Mouse (Mus musculus) forebrain, embryonic 11.5 days (tissue): Measurements from ENCODE around the gene Mbtps1. TPM values are rescaled to one million over a fixed set of nuclear protein-coding genes. Genes with fewer than 3 reads are reported as not detected.

Source experiments
- ATAC-seq: fragments of 200-750 bp; cut with Nextera tagmentation; replicated peaks from 2 replicates; pipeline ENCODE4 v1.8.0; 2017; ENCODE audit warnings: moderate TSS enrichment; ENCODE audit not compliant: low FRiP score
- DNase-seq: peaks from one replicate; pipeline ENCODE4 v3.0.0-alpha.2; 2017; ENCODE audit warnings: low spot score
- H3K27ac ChIP-seq: fragments of 300-500 bp; sonication (generic); 2 replicates; pipeline ENCODE4 v1.5.1; 2014; ENCODE audit warnings: low read depth, low read length
- H3K27me3 ChIP-seq: fragments of 300-500 bp; sonication (generic); 2 replicates; pipeline ENCODE4 v1.6.1; 2014; ENCODE audit warnings: mild to moderate bottlenecking, low read length, mixed read lengths; ENCODE audit not compliant: control insufficient read depth, insufficient read depth
- H3K36me3 ChIP-seq: fragments of 300-500 bp; sonication (generic); 2 replicates; pipeline ENCODE4 v1.6.1; 2014; ENCODE audit warnings: mild to moderate bottlenecking, low read length, moderate library complexity, mixed read lengths; ENCODE audit not compliant: control insufficient read depth, insufficient read depth
- H3K4me1 ChIP-seq: fragments of 300-500 bp; sonication (generic); replicated peaks from 2 replicates; pipeline ENCODE4 v1.6.1; 2014; ENCODE audit warnings: low read length, mixed read lengths; ENCODE audit not compliant: control insufficient read depth, insufficient read depth
- H3K4me2 ChIP-seq: fragments of 300-500 bp; sonication (generic); 2 replicates; pipeline ENCODE4 v1.6.1; 2014; ENCODE audit warnings: low read depth, mild to moderate bottlenecking, low read length, moderate library complexity, mixed read lengths; ENCODE audit not compliant: severe bottlenecking
- H3K4me3 ChIP-seq: fragments of 300-500 bp; sonication (generic); 2 replicates; pipeline ENCODE4 v1.5.1; 2014; ENCODE audit warnings: low read depth, low read length
- H3K9ac ChIP-seq: fragments of 300-500 bp; sonication (generic); 2 replicates; pipeline ENCODE4 v1.6.1; 2014; ENCODE audit warnings: low read length
- H3K9me3 ChIP-seq: fragments of 300-500 bp; sonication (generic); 2 replicates; pipeline ENCODE4 v1.6.1; 2016; ENCODE audit warnings: low read length, mixed read lengths; ENCODE audit not compliant: control insufficient read depth
- WGBS: fragments of 180-500 bp; shearing (Covaris S2); extraction: QIAGEN DNeasy Blood & Tissue Kit; methylation state at CpG from one replicate; pipeline ENCODE4 v1.1.7; 2014; 5-methylcytosine and 5-hydroxymethylcytosine counted together
- polyA plus RNA-seq: library from polyadenylated mRNA; unstranded; fragments of >200 nt; fragmentation: Nextera tagmentation; extraction: Ambion mirVana; gene quantifications from 2 replicates; pipeline ENCODE4 v1.2.1, GENCODE M21; 2014

The Mbtps1 gene
- polyA plus RNA-seq, 1 experiment from 2014 or later: 98.0 TPM

GRCm38 (mm10) chr8:119588321-119588720, 29.8 kb upstream of the Mbtps1 start:
- WGBS: 76% methylated on average over 4 of the region's 4 CpGs
- Histone ChIP-seq H3K36me3 (no peaks in the 10 kb centered on the region), H3K9me3 (no peaks in the 10 kb centered on the region), H3K4me3 (no peak overlapping the region), H3K4me1 (no peaks in the 10 kb centered on the region), H3K27me3 (no peaks in the 10 kb centered on the region), H3K9ac (no peak overlapping the region), H3K4me2 (no peak overlapping the region), H3K27ac (no peak overlapping the region)
- ATAC-seq: no peak
- DNase-seq: no peak

DNA sequence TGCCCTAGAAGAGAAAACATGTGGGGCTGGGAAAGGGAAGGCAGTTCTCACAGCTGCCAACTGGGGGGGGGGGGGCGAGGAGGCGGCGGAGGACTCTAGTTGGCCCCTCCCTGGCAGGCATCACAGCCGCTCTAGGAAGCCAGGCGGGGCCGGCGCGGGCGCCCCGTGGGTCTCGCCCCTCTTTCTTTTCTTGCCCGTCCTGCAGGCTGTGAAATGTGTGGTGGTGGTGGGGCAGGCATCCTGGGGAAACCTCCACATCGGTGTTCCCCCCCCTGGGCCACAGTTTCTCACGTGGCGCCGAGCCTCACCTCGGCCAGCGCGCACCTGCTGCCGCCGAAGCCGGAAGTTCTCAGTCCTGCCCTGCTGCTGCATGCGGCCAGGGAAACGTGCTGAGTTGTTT, 27.4 kb upstream of the Mbtps1 start:
- H3K27me3 ChIP-seq: no peaks in the 10 kb centered on the region
- H3K36me3 ChIP-seq: no peaks in the 10 kb centered on the region
- no peaks in the 10 kb centered on the region for H3K9me3 ChIP-seq
- no peak overlapping the region for H3K27ac ChIP-seq
- peak overlapping the region; percentile 22 for H3K4me3 ChIP-seq
- peak overlapping the region; percentile 32; the same call in 1 of the 2 replicates for H3K9ac ChIP-seq
- H3K4me1 ChIP-seq: no peaks in the 10 kb centered on the region
- peak overlapping the region; percentile 42 for H3K4me2 ChIP-seq
- DNase-seq (no peak), ATAC-seq (no peak)
- WGBS: 28% methylated on average over 24 of the region's 24 CpGs

- no peak overlapping the region for H3K27ac ChIP-seq
- WGBS: 86% methylated on average over 5 of the region's 5 CpGs
- DNase-seq (no peak), ATAC-seq (no peak)
- no peak overlapping the region for H3K4me3 ChIP-seq
- no peak overlapping the region for H3K4me2 ChIP-seq
- no peaks in the 10 kb centered on the region for H3K4me1 ChIP-seq
- no peaks in the 10 kb centered on the region for H3K9me3 ChIP-seq
- no peak overlapping the region for H3K9ac ChIP-seq
- H3K27me3 ChIP-seq: no peaks in the 10 kb centered on the region; the same call in 1 of the 2 replicates
- H3K36me3 ChIP-seq: no peaks in the 10 kb centered on the region
Measured at GRCm38 (mm10) chr8:119580441-119581161, 22.1 kb upstream of the Mbtps1 start.

DNA sequence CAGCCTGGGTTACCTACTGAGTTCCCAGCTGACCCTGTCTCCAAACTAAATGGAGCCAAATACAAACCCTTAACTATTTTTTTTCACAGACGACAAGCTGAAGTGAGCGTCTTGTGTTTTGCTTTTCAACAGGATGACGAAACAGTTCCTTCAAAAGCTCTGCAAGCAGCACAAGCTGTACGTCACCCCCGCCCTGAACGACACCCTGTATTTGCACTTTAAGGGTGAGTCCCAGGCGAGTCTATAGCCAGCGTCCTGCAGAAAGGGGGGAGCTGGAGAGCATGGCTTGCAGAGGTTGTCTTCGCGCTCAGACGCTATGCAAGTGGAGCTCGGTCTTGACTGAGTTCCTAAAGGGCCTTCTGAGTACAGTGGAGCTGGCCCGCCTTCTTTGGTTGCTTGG, 20.6 kb upstream of the Mbtps1 start:
- WGBS: 44% methylated on average over 13 of the region's 13 CpGs
- Histone ChIP-seq H3K36me3 (no peaks in the 10 kb centered on the region), H3K27me3 (no peaks in the 10 kb centered on the region; the same call in 1 of the 2 replicates), H3K4me1 (no peaks in the 10 kb centered on the region), H3K4me2 (no peak overlapping the region), H3K4me3 (no peak overlapping the region), H3K9ac (no peak overlapping the region), H3K9me3 (no peaks in the 10 kb centered on the region), H3K27ac (no peak overlapping the region)
- ATAC-seq (no peak), DNase-seq (no peak)

DNA sequence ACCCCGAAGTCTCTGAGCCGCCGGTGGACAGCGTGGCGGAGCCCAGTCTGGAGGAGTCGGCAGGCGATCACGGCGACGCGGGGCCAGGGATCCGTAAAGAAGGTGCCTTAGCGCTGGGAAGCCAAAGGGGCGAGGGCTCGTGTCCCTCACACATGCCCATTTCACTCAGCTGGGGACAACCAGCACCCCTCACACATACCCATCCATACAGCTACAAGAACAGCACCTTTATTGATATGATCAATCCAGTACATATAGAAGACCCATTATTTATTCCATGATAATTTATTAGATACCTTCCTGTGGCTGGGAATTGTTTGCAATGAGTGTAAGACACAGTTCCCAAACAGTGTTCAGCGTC, 16.8 kb upstream of the Mbtps1 start:
- H3K4me1 ChIP-seq: peaks cover 3% of the 10 kb centered on the region; the same call in 1 of the 2 replicates
- WGBS: 3% methylated on average over 16 of the region's 16 CpGs
- H3K27ac ChIP-seq: no peak overlapping the region
- H3K36me3 ChIP-seq: no peaks in the 10 kb centered on the region
- no peaks in the 10 kb centered on the region; the same call in 1 of the 2 replicates for H3K27me3 ChIP-seq
- H3K9ac ChIP-seq: peak overlapping the region; percentile 79
- peak overlapping the region; percentile 84 for H3K4me3 ChIP-seq
- peak overlapping the region; percentile 96 for H3K4me2 ChIP-seq
- DNase-seq (no peak), ATAC-seq (peak; percentile 53; the same call in 1 of the 2 replicates)
- H3K9me3 ChIP-seq: no peaks in the 10 kb centered on the region

GRCm38 (mm10) chr8:119574437-119575365, 16.2 kb upstream of the Mbtps1 start, which contains the start of the genes Hsdl1 and Dnaaf1:
Hsdl1 (minus strand) TSS chr8:119575183.
Dnaaf1 (plus strand) TSS chr8:119575235.
- WGBS: under 1% methylated on average over 92 of the region's 97 CpGs
- DNase-seq: peak; percentile 97
- Histone ChIP-seq H3K27ac (peak within 1 kb of the TSS; percentile 66; the same call in 1 of the 2 replicates), H3K4me3 (peak within 1 kb of the TSS; percentile 84), H3K4me2 (peak within 1 kb of the TSS; percentile 96), H3K9me3 (no peaks in the 10 kb centered on the region), H3K36me3 (no peaks in the 10 kb centered on the region), H3K4me1 (peaks cover 3% of the 10 kb centered on the region; the same call in 1 of the 2 replicates), H3K9ac (peak within 1 kb of the TSS; percentile 79), H3K27me3 (no peaks in the 10 kb centered on the region; the same call in 1 of the 2 replicates)
- peak; percentile 87 for ATAC-seq

DNA sequence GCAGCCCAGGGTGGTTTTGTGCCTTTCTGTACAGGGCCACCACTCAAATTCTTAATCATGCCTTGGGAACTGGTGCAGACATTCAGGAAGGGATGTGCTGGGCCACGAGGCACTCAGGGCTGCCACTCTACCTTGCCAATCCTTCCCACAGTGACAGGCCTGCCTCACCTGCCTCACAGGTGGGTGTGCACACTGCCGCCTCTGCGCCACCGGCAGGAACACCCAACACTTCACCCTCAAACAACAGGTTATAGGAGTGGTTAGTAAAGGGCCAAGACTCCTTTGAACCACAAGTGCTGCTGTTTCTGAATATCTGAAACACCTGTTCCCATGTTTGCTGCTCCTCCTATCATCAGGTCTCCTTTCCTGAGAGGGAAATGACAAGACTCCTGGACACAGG, 13.9 kb upstream of the Mbtps1 start:
- no peak overlapping the region for H3K9ac ChIP-seq
- ATAC-seq: no peak
- H3K4me1 ChIP-seq: peaks cover 3% of the 10 kb centered on the region; the same call in 1 of the 2 replicates
- no peaks in the 10 kb centered on the region; the same call in 1 of the 2 replicates for H3K27me3 ChIP-seq
- no peaks in the 10 kb centered on the region for H3K36me3 ChIP-seq
- H3K4me3 ChIP-seq: no peak overlapping the region
- no peak overlapping the region for H3K4me2 ChIP-seq
- H3K27ac ChIP-seq: no peak overlapping the region
- no peak for DNase-seq
- H3K9me3 ChIP-seq: no peaks in the 10 kb centered on the region
- 88% methylated on average over 4 of the region's 4 CpGs for WGBS

GRCm38 (mm10) chr8:119571135-119571534, 12.6 kb upstream of the Mbtps1 start:
- H3K9ac ChIP-seq: no peak overlapping the region
- H3K4me2 ChIP-seq: no peak overlapping the region
- DNase-seq: no peak
- no peaks in the 10 kb centered on the region; the same call in 1 of the 2 replicates for H3K27me3 ChIP-seq
- H3K4me3 ChIP-seq: no peak overlapping the region
- 89% methylated on average over 6 of the region's 6 CpGs for WGBS
- H3K4me1 ChIP-seq: peaks cover 3% of the 10 kb centered on the region; the same call in 1 of the 2 replicates
- H3K36me3 ChIP-seq: no peaks in the 10 kb centered on the region
- no peak overlapping the region for H3K27ac ChIP-seq
- ATAC-seq: no peak
- H3K9me3 ChIP-seq: no peaks in the 10 kb centered on the region
